Comparison of ENCODE assay signal across 9 mouse cellular contexts in the genomic region with DNA sequence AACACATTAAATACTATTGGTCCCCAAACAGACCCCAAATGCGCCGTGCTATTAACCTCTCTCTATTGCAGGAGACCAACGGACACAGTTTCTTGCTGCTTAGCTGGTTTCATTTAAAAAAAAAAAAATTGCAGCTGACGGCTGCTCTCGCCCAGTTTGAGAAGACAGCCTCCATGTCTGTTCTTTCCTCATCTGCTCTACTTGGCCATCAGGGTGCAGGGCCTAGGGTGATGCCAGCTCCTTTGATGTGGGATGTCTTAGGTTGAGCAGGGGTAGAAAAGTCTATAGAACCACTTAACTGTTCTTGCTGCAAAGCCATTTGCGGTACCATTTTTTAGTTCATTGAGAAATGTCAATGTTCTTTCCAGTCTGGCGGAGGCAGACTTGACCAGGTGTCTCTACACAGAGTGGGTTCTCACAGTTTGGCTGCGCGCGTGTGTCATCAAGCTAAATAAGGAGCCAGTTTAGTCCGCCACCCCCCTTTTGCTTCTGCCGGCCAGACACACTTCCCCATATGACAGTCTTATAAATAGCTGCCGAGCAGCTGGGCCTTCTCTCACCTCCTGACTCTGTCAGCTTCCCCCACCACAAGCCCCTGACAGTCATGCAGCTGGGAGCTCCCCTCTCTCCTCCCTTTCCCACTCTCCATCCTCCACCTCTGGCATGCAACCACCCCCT.
DNase-seq lines count a peak whose midpoint lies in the region; ATAC-seq and TF ChIP-seq lines count a peak whose summit lies in the region.
"Had no signal": no experiment of that assay in that cellular context is flagged by ENCODE, and none has a peak within 500 bp of the region (broad histone marks: within the 10 kb centered on the region; RNA-seq: fewer than 3 reads in every experiment).

No protein-coding gene starts in this region.

- intact Hi-C loops in heart, postnatal 36 days (cut with DNase I): no loop called here

- no peak overlapping the region for H3K4me2 ChIP-seq in forebrain, postnatal 0 days (ENCODE audit: low read depth)
- no peak overlapping the region for H3K4me2 ChIP-seq in forebrain, embryonic 14.5 days (ENCODE audit: low read length)

- H3K9me3 ChIP-seq in forebrain, postnatal 0 days (ENCODE audit: low read length): no peaks in the 10 kb centered on the region
- H3K9me3 ChIP-seq in forebrain, embryonic 14.5 days (replicated peaks; ENCODE audit: control insufficient read depth, low read length): no peaks in the 10 kb centered on the region

- H3K36me3 ChIP-seq in forebrain, postnatal 0 days (ENCODE audit: insufficient read depth): no peaks in the 10 kb centered on the region
- no peaks in the 10 kb centered on the region for H3K36me3 ChIP-seq in forebrain, embryonic 14.5 days (ENCODE audit: control insufficient read depth, insufficient read depth, low read length)

- H3K9ac ChIP-seq in forebrain, postnatal 0 days: no peak overlapping the region
- H3K9ac ChIP-seq in forebrain, embryonic 14.5 days (ENCODE audit: low read length): no peak overlapping the region

- 75% methylated on average over 13 of the region's 13 CpGs for WGBS in forebrain, postnatal 0 days
- WGBS in forebrain, embryonic 14.5 days: 84% methylated on average over 13 of the region's 13 CpGs

- DNase-seq in forebrain, postnatal 0 days: peak; percentile 49
- no peak for DNase-seq in forebrain, embryonic 14.5 days (ENCODE audit: low spot score)
- peak; percentile 89 to 93 for DNase-seq in frontal cortex, adult 2 months (ENCODE audit: extremely low spot score in 1 of 2, low spot score in 1 of 2)
- peak; percentile 21 to 33 for DNase-seq in heart, postnatal 36 days
- peak; percentile 35 to 53 for DNase-seq in layer of hippocampus, postnatal 10 days (ENCODE audit: low spot score in 2 of 2)
- DNase-seq in thymus, postnatal 10 days (ENCODE audit: low spot score in 2 of 2): peak; percentile 5
- no peak for DNase-seq in adrenal gland, postnatal 4 days (ENCODE audit: low spot score in 2 of 2)

- H3K27me3 ChIP-seq in forebrain, postnatal 0 days (ENCODE audit: insufficient read depth, low read length): no peaks in the 10 kb centered on the region
- H3K27me3 ChIP-seq in forebrain, embryonic 14.5 days (replicated peaks; ENCODE audit: control insufficient read depth, insufficient read depth, low read length): no peaks in the 10 kb centered on the region

- no peak for TF ChIP-seq CTCF in forebrain, postnatal 0 days (IDR thresholded peaks at IDR 0.05; ENCODE audit: low read depth)

- no peak overlapping the region for H3K4me3 ChIP-seq in forebrain, postnatal 0 days (ENCODE audit: low read depth, low read length)
- H3K4me3 ChIP-seq in forebrain, embryonic 14.5 days (ENCODE audit: low read depth, low read length): no peak overlapping the region
- H3K4me3 ChIP-seq: erythroblast, embryonic 14.5 days had no signal

- no peak overlapping the region for H3K27ac ChIP-seq in forebrain, postnatal 0 days (ENCODE audit: low read depth, low read length)
- no peak overlapping the region for H3K27ac ChIP-seq in forebrain, embryonic 14.5 days (ENCODE audit: low read depth, low read length)

- peak; percentile 86 for ATAC-seq in forebrain, postnatal 0 days
- no peak; the same call in 1 of the 2 replicates for ATAC-seq in forebrain, embryonic 14.5 days
- peak; percentile 97 for ATAC-seq in megakaryocyte progenitor cell, adult 5-6 weeks (replicated peaks; ENCODE audit: poor library complexity)

- H3K4me1 ChIP-seq in forebrain, postnatal 0 days (ENCODE audit: insufficient read depth): no peaks in the 10 kb centered on the region
- peaks cover 6% of the 10 kb centered on the region for H3K4me1 ChIP-seq in forebrain, embryonic 14.5 days (ENCODE audit: control insufficient read depth, insufficient read depth, low read length)

Comparison
In these comparisons a context has a peak if more than half of its experiments do, and no peak if none do; other contexts are left out.
1. DNase-seq: peak in forebrain, postnatal 0 days (single experiment), frontal cortex, adult 2 months (2 of 2), heart, postnatal 36 days (2 of 2), layer of hippocampus, postnatal 10 days (2 of 2) and thymus, postnatal 10 days (2 of 2); none in forebrain, embryonic 14.5 days (single experiment) and adrenal gland, postnatal 4 days (0 of 2).